Mouse (Mus musculus) right cerebral cortex, postnatal 25 days (tissue): ENCODE measurements around the gene Olfr768.
"Not testable (repeated sequence)": the region's sequence is repeated elsewhere in the genome, so short reads cannot be mapped to it uniquely, and the experiment has no call there.

ENCODE experiments used
- DNase-seq: peaks from one replicate; pipeline ENCODE4 v3.0.0; 2022

The Olfr768 gene

GRCm38 (mm10) chr10:129099275-129099674 is at the start of gene Olfr768:
Gene Olfr768 (minus strand): TSS chr10:129099375.
- DNase-seq = no peak

GRCm38 (mm10) chr10:129138898-129139297 is 39.7 kb upstream of the Olfr768 start, which contains the start of gene Olfr770:
Gene Olfr770 (minus strand): TSS chr10:129138998.
- no peak for DNase-seq

- no peak for DNase-seq
These were observed 18.6 kb upstream of the Olfr768 start, which contains the start of gene Olfr769 for GRCm38 (mm10) chr10:129117761-129118160. Gene Olfr769 (minus strand): TSS chr10:129117861.

GRCm38 (mm10) chr10:129115146-129115545 is 16.0 kb upstream of the Olfr768 start:
- no peak for DNase-seq

GRCm38 (mm10) chr10:129101231-129101630 is 2.1 kb upstream of the Olfr768 start:
- no peak for DNase-seq

- DNase-seq = not testable (repeated sequence)
These were observed 16.4 kb downstream of the Olfr768 start, which contains the start of gene Olfr767 for GRCm38 (mm10) chr10:129082810-129083209. Gene Olfr767 (minus strand): TSS chr10:129082910.

GRCm38 (mm10) chr10:129068877-129069276 is 30.3 kb downstream of the Olfr768 start, which contains the start of gene Olfr766-ps1:
Gene Olfr766-ps1 (minus strand): TSS chr10:129068977.
- no peak for DNase-seq

GRCm38 (mm10) chr10:129049898-129050297 is 49.3 kb downstream of the Olfr768 start, which contains the start of gene Olfr765:
Gene Olfr765 (minus strand): TSS chr10:129049998.
- not testable (repeated sequence) for DNase-seq
